Mouse (Mus musculus): ENCODE measurements around the gene Supt16. TPM values are rescaled to one million over a fixed set of nuclear protein-coding genes. Genes with fewer than 3 reads are reported as not detected.

The Supt16 gene
- polyA plus RNA-seq, 1 experiment from 2014 or later = 90.9 TPM

DNA sequence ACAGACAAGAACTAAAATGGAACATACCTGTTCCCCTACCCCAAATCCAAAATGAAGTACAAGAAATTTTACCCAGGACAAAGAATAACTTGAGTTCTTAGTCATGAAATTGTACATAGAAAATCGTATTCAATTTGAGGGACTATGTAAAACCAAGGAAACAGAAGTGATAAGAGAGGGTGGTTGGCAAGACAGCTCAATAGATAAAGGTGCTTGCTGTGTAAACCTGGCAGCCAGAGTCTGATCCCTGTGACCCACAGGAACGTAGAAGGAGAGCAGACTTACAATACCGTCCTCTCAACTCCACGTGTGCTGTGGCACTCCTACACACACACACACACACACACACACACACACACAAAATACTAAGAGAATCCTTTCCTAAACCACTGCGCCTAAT, 20.0 kb upstream of the Supt16 start:
- 95% methylated on average over 5 of the region's 5 CpGs for WGBS
- no peak overlapping the region for H3K4me2 ChIP-seq (ENCODE audit: low read depth, severe bottlenecking)
- ATAC-seq (ENCODE audit: insufficient number of reproducible peaks, low FRiP score, low TSS enrichment, low read depth) (no peak), DNase-seq (ENCODE audit: low spot score) (no peak)
- no peak overlapping the region for H3K4me3 ChIP-seq (ENCODE audit: low read depth, low read length)
- H3K9ac ChIP-seq (ENCODE audit: low read length) = no peak overlapping the region
- no peaks in the 10 kb centered on the region for H3K4me1 ChIP-seq (ENCODE audit: control insufficient read depth, insufficient read depth, low read length)
- no peak overlapping the region for H3K27ac ChIP-seq (replicated peaks; ENCODE audit: low read depth, low read length)
- H3K27me3 ChIP-seq (ENCODE audit: control insufficient read depth, insufficient read depth, low read length) = no peaks in the 10 kb centered on the region
- peaks cover 24% of the 10 kb centered on the region for H3K36me3 ChIP-seq (ENCODE audit: control insufficient read depth, insufficient read depth, low read length)
- no peaks in the 10 kb centered on the region for H3K9me3 ChIP-seq (ENCODE audit: control insufficient read depth, low read length)

DNA sequence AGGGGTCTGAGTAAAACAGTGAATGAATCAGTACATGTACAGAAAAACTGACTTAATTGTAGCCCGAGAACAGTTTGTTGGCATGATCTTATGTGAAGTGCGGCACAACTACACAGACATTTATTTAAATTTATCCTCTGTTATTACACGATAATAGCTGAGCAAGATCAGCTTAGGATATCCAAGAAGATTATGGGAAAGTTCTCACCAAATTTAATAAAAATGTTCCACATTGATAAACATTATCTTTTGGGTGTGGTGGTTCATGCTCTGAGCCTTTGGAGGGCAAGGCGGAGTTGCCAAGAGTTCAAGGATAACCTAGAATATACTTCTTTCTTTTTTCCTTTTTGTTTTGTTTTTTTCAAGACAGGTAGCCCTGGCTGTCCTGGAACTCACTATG, 2.2 kb upstream of the Supt16 start:
- WGBS = 93% methylated on average over 4 of the region's 4 CpGs
- ATAC-seq (ENCODE audit: insufficient number of reproducible peaks, low FRiP score, low TSS enrichment, low read depth) = no peak
- no peak overlapping the region for H3K4me3 ChIP-seq (ENCODE audit: low read depth, low read length)

GRCm38 (mm10) chr14:52198141-52198540, 925 bp upstream of the Supt16 start:
- 18% methylated on average over 3 of the region's 3 CpGs for WGBS
- no peaks in the 10 kb centered on the region for H3K9me3 ChIP-seq (ENCODE audit: control insufficient read depth, low read length)
- H3K4me3 ChIP-seq (ENCODE audit: low read depth, low read length) = peak overlapping the region; percentile 92
- H3K27ac ChIP-seq (replicated peaks; ENCODE audit: low read depth, low read length) = 0 out of 2 replicates have a peak overlapping the region, but pooled peaks have one; percentile 14
- 0 out of 2 replicates have a peak overlapping the region, but pooled peaks have one; percentile 40 for H3K9ac ChIP-seq (ENCODE audit: low read length)
- H3K4me2 ChIP-seq (ENCODE audit: low read depth, severe bottlenecking) = peak overlapping the region; percentile 72
- peaks cover 11% of the 10 kb centered on the region for H3K36me3 ChIP-seq (ENCODE audit: control insufficient read depth, insufficient read depth, low read length)
- H3K27me3 ChIP-seq (ENCODE audit: control insufficient read depth, insufficient read depth, low read length) = no peaks in the 10 kb centered on the region
- DNase-seq (ENCODE audit: low spot score) (peak; percentile 29), ATAC-seq (ENCODE audit: insufficient number of reproducible peaks, low FRiP score, low TSS enrichment, low read depth) (no peak)
- peaks cover 3% of the 10 kb centered on the region; the same call in 1 of the 2 replicates for H3K4me1 ChIP-seq (ENCODE audit: control insufficient read depth, insufficient read depth, low read length)

More for the DNA sequence above, 2.2 kb upstream of the Supt16 start:
- no peak for DNase-seq (ENCODE audit: low spot score)
- Histone ChIP-seq H3K27me3 (ENCODE audit: control insufficient read depth, insufficient read depth, low read length) (no peaks in the 10 kb centered on the region), H3K27ac (replicated peaks; ENCODE audit: low read depth, low read length) (no peak overlapping the region), H3K4me2 (ENCODE audit: low read depth, severe bottlenecking) (no peak overlapping the region), H3K4me1 (ENCODE audit: control insufficient read depth, insufficient read depth, low read length) (peaks cover 3% of the 10 kb centered on the region; the same call in 1 of the 2 replicates), H3K9ac (ENCODE audit: low read length) (no peak overlapping the region), H3K9me3 (ENCODE audit: control insufficient read depth, low read length) (no peaks in the 10 kb centered on the region), H3K36me3 (ENCODE audit: control insufficient read depth, insufficient read depth, low read length) (peaks cover 9% of the 10 kb centered on the region)

DNA sequence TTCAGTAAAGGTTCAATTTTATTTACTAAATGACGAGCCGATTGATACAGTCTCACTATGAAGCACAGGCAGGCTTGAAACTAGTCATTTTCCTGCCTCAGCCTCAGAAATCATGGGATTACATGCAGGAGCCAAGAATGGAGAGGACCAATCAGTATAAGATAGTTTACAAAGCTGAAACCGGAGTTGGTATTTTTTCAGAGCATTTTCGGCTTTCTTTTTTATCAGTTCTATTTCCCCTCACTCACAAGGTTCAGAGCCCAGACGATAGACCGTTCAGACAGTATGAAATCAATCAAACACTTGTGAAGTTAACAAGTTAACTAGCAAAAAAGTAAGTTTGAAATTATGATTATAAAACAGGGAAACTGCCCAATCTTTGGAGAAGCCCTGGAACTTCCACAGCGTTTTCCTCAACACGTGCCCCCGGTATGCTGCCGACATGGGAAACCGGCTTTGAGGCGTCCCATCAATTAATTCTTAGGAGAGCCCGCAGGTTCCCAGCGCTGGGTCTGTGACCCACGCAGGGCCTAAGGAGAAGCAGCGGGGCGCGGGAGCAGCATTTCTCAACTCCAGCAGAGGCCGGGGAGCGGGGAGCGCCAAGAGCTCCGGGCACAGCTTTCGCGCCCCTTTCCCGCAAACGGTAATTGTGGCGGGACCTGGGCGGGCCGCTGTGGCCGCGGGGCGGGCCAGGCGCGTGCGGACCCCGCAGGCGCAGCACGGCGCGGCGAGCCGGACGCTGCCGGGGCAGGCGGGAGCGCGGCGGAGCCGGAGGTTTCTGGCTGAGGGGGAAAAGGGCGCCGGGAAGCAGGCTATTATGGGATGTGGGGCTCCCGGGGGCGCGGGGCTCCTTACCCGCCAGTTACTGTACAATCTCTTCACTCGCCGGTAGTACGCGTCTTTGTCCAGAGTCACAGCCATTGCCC, 723 bp downstream of the Supt16 start:
- H3K36me3 ChIP-seq (ENCODE audit: control insufficient read depth, insufficient read depth, low read length) = peaks cover 10% of the 10 kb centered on the region
- H3K27ac ChIP-seq (replicated peaks; ENCODE audit: low read depth, low read length) = peak overlapping the region; percentile 98
- ATAC-seq (ENCODE audit: insufficient number of reproducible peaks, low FRiP score, low TSS enrichment, low read depth) = no peak
- H3K4me1 ChIP-seq (ENCODE audit: control insufficient read depth, insufficient read depth, low read length) = peaks cover 3% of the 10 kb centered on the region; the same call in 1 of the 2 replicates
- H3K4me3 ChIP-seq (ENCODE audit: low read depth, low read length) = peak overlapping the region; percentile 92
- H3K4me2 ChIP-seq (ENCODE audit: low read depth, severe bottlenecking) = peak overlapping the region; percentile 72
- H3K9ac ChIP-seq (ENCODE audit: low read length) = peak overlapping the region; percentile 99
- WGBS = under 1% methylated on average over 57 of the region's 59 CpGs
- no peaks in the 10 kb centered on the region for H3K27me3 ChIP-seq (ENCODE audit: control insufficient read depth, insufficient read depth, low read length)
- DNase-seq (ENCODE audit: low spot score) = no peak
- no peaks in the 10 kb centered on the region for H3K9me3 ChIP-seq (ENCODE audit: control insufficient read depth, low read length)

DNA sequence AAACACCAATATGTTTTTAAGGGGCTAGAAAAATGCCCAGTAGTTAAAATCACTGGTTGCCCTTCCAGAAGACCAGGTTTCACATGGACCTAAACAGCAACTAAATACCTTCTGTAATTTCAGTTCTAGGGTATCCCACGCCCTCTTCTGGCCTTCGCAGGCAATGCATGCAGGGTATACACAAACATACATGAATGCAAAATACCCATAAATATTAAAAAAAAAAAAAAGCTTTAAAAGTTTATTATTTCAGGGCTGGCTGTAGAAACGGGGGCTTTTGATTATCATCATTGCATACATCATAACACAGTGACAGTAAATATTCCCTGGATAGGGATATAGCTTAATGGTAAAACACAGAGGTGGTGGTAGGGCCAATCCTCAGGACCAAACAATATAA, 1.5 kb downstream of the Supt16 start:
- H3K36me3 ChIP-seq (ENCODE audit: control insufficient read depth, insufficient read depth, low read length) = peaks cover 10% of the 10 kb centered on the region
- 16% methylated on average over 3 of the region's 3 CpGs for WGBS
- ATAC-seq (ENCODE audit: insufficient number of reproducible peaks, low FRiP score, low TSS enrichment, low read depth) (no peak), DNase-seq (ENCODE audit: low spot score) (peak; percentile 74)
- peak overlapping the region; percentile 72 for H3K4me2 ChIP-seq (ENCODE audit: low read depth, severe bottlenecking)
- H3K4me3 ChIP-seq (ENCODE audit: low read depth, low read length) = peak overlapping the region; percentile 92
- no peak overlapping the region; the same call in 1 of the 2 replicates for H3K9ac ChIP-seq (ENCODE audit: low read length)
- H3K27ac ChIP-seq (replicated peaks; ENCODE audit: low read depth, low read length) = no peak overlapping the region
- H3K9me3 ChIP-seq (ENCODE audit: control insufficient read depth, low read length) = no peaks in the 10 kb centered on the region
- H3K27me3 ChIP-seq (ENCODE audit: control insufficient read depth, insufficient read depth, low read length) = no peaks in the 10 kb centered on the region
- peaks cover 3% of the 10 kb centered on the region; the same call in 1 of the 2 replicates for H3K4me1 ChIP-seq (ENCODE audit: control insufficient read depth, insufficient read depth, low read length)

DNA sequence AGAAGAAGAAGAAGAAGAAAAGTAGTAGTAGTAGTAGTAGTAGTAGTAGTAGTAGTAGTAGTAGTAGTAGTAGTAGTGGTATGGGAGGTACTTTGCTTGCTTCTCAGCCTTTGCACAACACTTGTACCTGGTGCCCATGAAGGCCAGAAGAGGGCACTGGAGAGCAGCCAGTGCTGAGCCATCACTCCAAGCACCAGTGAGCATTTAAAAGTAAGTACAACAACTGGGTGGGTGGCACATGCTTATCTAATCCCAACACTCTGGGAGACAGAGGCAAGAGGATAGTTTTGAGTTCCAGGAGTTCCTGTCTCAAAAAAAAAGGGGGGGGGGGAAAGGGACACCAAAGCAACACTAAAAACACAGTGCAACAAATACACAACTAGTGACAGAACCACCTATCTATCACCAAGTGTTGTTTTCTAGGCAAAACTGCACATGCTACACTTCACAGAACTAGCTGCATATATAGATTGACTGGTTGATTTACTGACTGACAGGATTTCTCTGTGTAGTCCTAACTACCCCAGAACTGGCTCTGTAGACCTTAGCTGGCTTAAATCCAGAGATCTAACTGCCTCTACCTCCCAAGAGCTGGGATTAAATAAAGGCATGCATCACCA, 6.4 kb downstream of the Supt16 start:
- Histone ChIP-seq H3K4me3 (ENCODE audit: low read depth, low read length) (no peak overlapping the region), H3K4me1 (ENCODE audit: control insufficient read depth, insufficient read depth, low read length) (peaks cover 3% of the 10 kb centered on the region; the same call in 1 of the 2 replicates), H3K36me3 (ENCODE audit: control insufficient read depth, insufficient read depth, low read length) (peaks cover 6% of the 10 kb centered on the region; the same call in 1 of the 2 replicates), H3K9ac (ENCODE audit: low read length) (no peak overlapping the region), H3K9me3 (ENCODE audit: control insufficient read depth, low read length) (no peaks in the 10 kb centered on the region), H3K27me3 (ENCODE audit: control insufficient read depth, insufficient read depth, low read length) (no peaks in the 10 kb centered on the region), H3K4me2 (ENCODE audit: low read depth, severe bottlenecking) (no peak overlapping the region), H3K27ac (replicated peaks; ENCODE audit: low read depth, low read length) (no peak overlapping the region)
- peak; percentile 48 for DNase-seq (ENCODE audit: low spot score)
- no peak for ATAC-seq (ENCODE audit: insufficient number of reproducible peaks, low FRiP score, low TSS enrichment, low read depth)

- Histone ChIP-seq H3K9ac (ENCODE audit: low read length) (no peak overlapping the region), H3K9me3 (ENCODE audit: control insufficient read depth, low read length) (no peaks in the 10 kb centered on the region), H3K27me3 (ENCODE audit: control insufficient read depth, insufficient read depth, low read length) (no peaks in the 10 kb centered on the region), H3K4me2 (ENCODE audit: low read depth, severe bottlenecking) (no peak overlapping the region), H3K36me3 (ENCODE audit: control insufficient read depth, insufficient read depth, low read length) (peaks cover 6% of the 10 kb centered on the region; the same call in 1 of the 2 replicates), H3K4me3 (ENCODE audit: low read depth, low read length) (no peak overlapping the region), H3K27ac (replicated peaks; ENCODE audit: low read depth, low read length) (no peak overlapping the region), H3K4me1 (ENCODE audit: control insufficient read depth, insufficient read depth, low read length) (no peaks in the 10 kb centered on the region; the same call in 1 of the 2 replicates)
- DNase-seq (ENCODE audit: low spot score) (no peak), ATAC-seq (ENCODE audit: insufficient number of reproducible peaks, low FRiP score, low TSS enrichment, low read depth) (no peak)
- WGBS = 93% methylated on average over 2 of the region's 2 CpGs
Measured at GRCm38 (mm10) chr14:52189519-52189918, 7.7 kb downstream of the Supt16 start.

- DNase-seq (ENCODE audit: low spot score) = no peak
- no peak overlapping the region for H3K9ac ChIP-seq (ENCODE audit: low read length)
- WGBS = 71% methylated on average over 1 of the region's 1 CpGs
- H3K9me3 ChIP-seq (ENCODE audit: control insufficient read depth, low read length) = no peaks in the 10 kb centered on the region
- H3K4me3 ChIP-seq (ENCODE audit: low read depth, low read length) = no peak overlapping the region
- H3K36me3 ChIP-seq (ENCODE audit: control insufficient read depth, insufficient read depth, low read length) = peaks cover 2% of the 10 kb centered on the region; the same call in 1 of the 2 replicates
- H3K27ac ChIP-seq (replicated peaks; ENCODE audit: low read depth, low read length) = no peak overlapping the region
- H3K4me1 ChIP-seq (ENCODE audit: control insufficient read depth, insufficient read depth, low read length) = no peaks in the 10 kb centered on the region
- no peaks in the 10 kb centered on the region for H3K27me3 ChIP-seq (ENCODE audit: control insufficient read depth, insufficient read depth, low read length)
- no peak overlapping the region for H3K4me2 ChIP-seq (ENCODE audit: low read depth, severe bottlenecking)
- no peak for ATAC-seq (ENCODE audit: insufficient number of reproducible peaks, low FRiP score, low TSS enrichment, low read depth)
Measured at GRCm38 (mm10) chr14:52188788-52189187, 8.4 kb downstream of the Supt16 start.
